7 mouse cellular contexts compared by ENCODE assay signal in genomic region chr3:98025921-98026880, GRCm38 (mm10). TPM values are rescaled to one million over a fixed set of nuclear protein-coding genes. Genes with fewer than 3 reads are reported as not detected.
DNase-seq lines count a peak whose midpoint lies in the region; ATAC-seq and TF ChIP-seq lines count a peak whose summit lies in the region.

No protein-coding gene starts in this region.

- no peaks in the 10 kb centered on the region for H3K9me3 ChIP-seq in intestine, embryonic 15.5 days

- H3K9ac ChIP-seq in intestine, embryonic 15.5 days = no peak overlapping the region

- H3K27ac ChIP-seq in gastrocnemius, adult 2 months = peak overlapping the region; percentile 83
- peak overlapping the region; percentile 86 for H3K27ac ChIP-seq in intestine, embryonic 15.5 days

- H3K36me3 ChIP-seq in intestine, embryonic 15.5 days = no peaks in the 10 kb centered on the region

- peaks cover 47% of the 10 kb centered on the region for H3K4me1 ChIP-seq in intestine, embryonic 15.5 days (replicated peaks)

- H3K27me3 ChIP-seq in intestine, embryonic 15.5 days (replicated peaks) = no peaks in the 10 kb centered on the region

- no peak overlapping the region for H3K4me2 ChIP-seq in intestine, embryonic 15.5 days (replicated peaks)

- no peak for TF ChIP-seq CTCF in gastrocnemius, adult 2 months (IDR thresholded peaks at IDR 0.05)

- intact Hi-C loops in gastrocnemius, adult 2 months (cut with DNase I) = no loop called here
- intact Hi-C loops in left cerebral cortex, postnatal 36 days (cut with DNase I) = no loop called here

- H3K4me3 ChIP-seq in gastrocnemius, adult 2 months = peak overlapping the region; percentile 64
- H3K4me3 ChIP-seq in intestine, embryonic 15.5 days (replicated peaks) = no peak overlapping the region

- 40% methylated on average over 10 of the region's 10 CpGs for WGBS in intestine, embryonic 15.5 days

- peak; percentile 53 for DNase-seq in embryo, embryonic 10.5 days (ENCODE audit: low spot score)
- DNase-seq in gastrocnemius, adult 2 months = peak; percentile 72
- DNase-seq in lung, postnatal 36 days = peak; percentile 78
- no peak for DNase-seq in left cerebral cortex, postnatal 36 days (ENCODE audit: low spot score in 2 of 2)
- DNase-seq in spleen, postnatal 4 days (ENCODE audit: low spot score in 2 of 2) = no peak
- no peak for DNase-seq in frontal cortex, postnatal 14 days (ENCODE audit: low spot score in 2 of 2)

- peak; percentile 32 for ATAC-seq in intestine, embryonic 15.5 days

RNA-seq across cellular contexts. Expression of gene Notch2, which starts 12.9 kb away (rescaled TPM):
- 10 to 100 TPM in 1 of 2 experiments, 1 to 10 TPM in 1; 8.7 to 10.3 TPM for total RNA-seq in gastrocnemius, adult 2 months (2021)
- polyA plus RNA-seq in intestine, embryonic 15.5 days (2015; fragmentation: Nextera tagmentation; extraction: Ambion mirVana) = 15.8 and 17.9 TPM in 2 replicates
- 10 to 100 TPM; 10.8 to 14.0 TPM for total RNA-seq in left cerebral cortex, postnatal 36 days (2021)

Comparison
In these comparisons a context has a peak if more than half of its experiments do, and no peak if none do; other contexts are left out.
1. DNase-seq: peak in embryo, embryonic 10.5 days (single experiment), gastrocnemius, adult 2 months (single experiment) and lung, postnatal 36 days (single experiment); none in left cerebral cortex, postnatal 36 days (0 of 2), spleen, postnatal 4 days (0 of 2) and frontal cortex, postnatal 14 days (0 of 2).